Mouse (Mus musculus) neural tube, embryonic 10.5 days (tissue): ENCODE data around the gene Mapk8.
"Not testable (repeated sequence)": the region's sequence is repeated elsewhere in the genome, so short reads cannot be mapped to it uniquely, and the experiment has no call there.

ENCODE experiments used
- DNase-seq: peaks from one replicate; pipeline ENCODE4 v3.0.0-alpha.2; 2017; ENCODE audit warnings: low spot score; ENCODE audit errors: extremely low spot score

Mapk8 gene

DNA sequence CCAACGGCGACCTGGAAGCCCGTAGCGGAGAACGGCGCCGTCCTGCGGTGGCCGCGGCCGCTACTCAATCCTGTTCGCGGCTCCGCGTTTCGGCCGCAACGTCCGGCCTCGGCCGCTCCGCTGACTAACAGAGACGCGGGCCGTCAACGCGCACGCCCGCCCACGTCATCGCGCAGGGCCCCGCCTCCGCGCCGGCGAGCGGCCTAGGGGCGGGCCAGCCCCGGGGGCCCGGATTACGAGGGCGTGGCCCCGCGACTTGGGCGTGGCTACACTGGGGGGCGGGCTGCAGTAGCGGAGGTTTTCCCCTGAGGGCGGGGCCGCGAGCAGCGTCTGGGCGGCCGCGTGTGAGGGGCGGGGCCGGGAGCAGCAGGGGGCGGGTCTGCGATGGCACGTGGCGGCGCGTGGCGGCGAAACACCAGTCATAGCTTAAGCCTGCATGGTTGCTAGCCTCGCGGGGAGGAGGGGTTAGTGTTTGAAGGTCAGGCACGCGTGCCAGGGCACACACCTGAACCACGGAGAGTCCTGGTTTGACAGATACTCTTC is at the start of gene Mapk8:
Gene Mapk8, minus strand, starts transcription at position 132 of the 543 bp plus-strand sequence.
- DNase-seq, result peak; percentile 96

DNA sequence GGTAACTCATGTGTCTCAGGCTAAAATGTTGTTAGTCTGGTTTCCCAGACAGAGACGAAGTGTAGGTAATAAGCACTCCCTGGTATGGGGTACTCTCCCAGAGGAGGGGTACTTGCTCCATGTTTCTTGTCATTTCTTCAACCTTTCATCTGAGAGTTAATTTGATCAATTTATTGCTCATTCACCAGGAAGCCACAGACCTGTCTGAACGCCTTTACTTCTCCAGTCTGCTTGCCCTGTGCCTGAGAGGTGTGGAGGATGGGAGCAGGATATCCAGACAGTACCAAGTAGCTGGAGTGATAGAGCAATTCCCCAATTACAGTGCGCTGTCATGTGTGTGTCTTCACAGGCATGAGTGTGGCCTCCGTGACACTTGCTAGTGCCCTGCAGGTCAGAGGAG is 48.3 kb upstream of the Mapk8 start:
- DNase-seq, result no peak

- no peak for DNase-seq
Measured at GRCm38 (mm10) chr14:33487805-33488550, 41.0 kb upstream of the Mapk8 start.

DNA sequence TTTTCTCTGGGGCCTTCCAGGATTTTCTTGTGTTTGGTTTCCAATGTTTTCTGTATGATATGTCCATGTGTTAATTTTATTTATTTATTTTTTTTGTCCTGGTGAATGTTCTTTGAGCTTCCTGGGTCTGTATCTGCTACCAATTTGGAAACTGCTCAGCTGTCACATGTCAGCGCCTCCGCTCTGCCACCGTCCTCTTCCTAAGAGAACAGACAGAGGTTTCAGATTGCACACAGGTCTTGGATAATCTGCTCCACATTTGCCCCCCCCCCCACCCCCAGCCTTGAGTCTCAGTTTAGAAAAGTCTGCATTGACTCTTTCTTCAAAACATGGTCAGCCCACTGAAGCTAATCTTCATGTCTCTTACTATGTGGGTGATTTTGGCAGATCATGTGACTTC is 35.0 kb upstream of the Mapk8 start:
- peak; percentile 12 for DNase-seq

DNA sequence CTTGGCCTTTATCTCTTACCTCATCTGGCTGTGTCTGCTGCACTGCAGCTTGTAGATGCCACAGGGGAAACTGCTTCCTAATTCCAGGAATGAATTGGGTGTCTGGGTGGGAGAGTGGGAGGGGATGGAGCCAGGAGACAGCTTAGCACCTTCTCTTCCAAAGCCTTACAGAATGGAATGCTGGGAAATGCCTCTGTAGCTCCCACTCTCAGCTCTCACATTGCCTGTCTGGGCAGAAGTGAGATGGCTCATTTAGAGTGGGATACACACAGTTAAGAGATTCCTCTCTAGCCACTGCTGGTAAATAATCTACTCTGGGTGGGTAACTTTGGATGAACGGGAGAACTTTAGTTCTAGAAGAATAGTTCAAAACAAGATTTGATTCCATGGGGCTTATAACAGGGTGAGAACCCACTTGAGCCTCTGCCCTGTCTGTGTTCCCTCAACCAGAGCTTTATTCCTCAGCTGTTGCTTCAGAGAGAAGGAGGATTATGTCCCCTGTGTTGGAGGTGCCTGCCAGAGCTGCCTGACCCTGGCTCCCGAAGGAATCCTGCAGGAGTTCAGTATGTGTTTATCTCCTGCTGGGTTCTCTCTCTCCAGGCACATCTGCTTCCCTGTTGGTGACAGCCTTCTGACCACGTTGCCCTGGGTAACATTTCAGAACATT is 29.3 kb upstream of the Mapk8 start:
- DNase-seq, result no peak

DNA sequence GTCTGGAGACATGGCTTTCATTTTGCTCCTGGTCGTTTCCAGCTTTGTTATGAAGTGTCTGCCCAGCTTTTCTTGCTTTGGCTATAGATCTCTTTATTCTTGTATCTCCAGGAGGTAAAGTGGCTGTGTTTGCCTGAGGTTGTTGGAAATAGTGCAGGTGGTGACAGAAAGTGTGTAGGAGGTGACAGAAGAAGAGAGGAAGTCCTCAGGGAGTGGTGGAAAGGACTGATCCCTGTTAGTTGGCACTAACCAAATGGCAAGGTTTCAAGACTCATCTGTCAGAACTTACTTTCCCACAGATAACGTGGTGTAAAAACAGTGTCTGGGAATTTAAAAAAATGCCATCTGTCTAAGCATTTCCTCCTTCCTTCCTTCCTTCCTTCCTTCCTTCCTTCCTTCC is 27.5 kb upstream of the Mapk8 start:
- DNase-seq, result no peak

DNA sequence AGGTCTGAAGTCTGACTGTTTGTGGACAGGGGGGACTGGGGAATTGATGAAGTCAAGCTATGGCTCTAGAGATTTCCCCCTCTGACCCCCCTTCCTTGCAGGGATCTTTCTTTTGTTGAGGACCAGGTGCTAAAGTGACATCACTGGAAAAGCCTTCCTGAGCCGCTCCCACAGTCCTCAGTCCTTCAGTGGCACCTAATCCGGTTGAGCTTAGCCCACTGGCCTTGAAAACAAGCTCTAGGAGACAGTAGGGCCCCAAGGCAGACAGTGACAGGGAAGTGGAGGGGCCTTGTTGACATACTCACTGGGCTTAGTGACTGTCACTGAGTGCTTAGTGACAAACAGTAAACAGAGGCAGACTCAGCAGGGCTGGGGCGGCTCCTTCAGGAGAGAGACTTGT is 24.4 kb upstream of the Mapk8 start, which contains the start of gene Frmpd2:
Gene Frmpd2, plus strand, starts transcription at position 366 of the 400 bp plus-strand sequence.
- no peak for DNase-seq

- DNase-seq, result peak; percentile 43
Measured at GRCm38 (mm10) chr14:33467766-33468165, 20.8 kb upstream of the Mapk8 start.

- DNase-seq, result no peak
Measured at GRCm38 (mm10) chr14:33463658-33464057, 16.7 kb upstream of the Mapk8 start.

DNA sequence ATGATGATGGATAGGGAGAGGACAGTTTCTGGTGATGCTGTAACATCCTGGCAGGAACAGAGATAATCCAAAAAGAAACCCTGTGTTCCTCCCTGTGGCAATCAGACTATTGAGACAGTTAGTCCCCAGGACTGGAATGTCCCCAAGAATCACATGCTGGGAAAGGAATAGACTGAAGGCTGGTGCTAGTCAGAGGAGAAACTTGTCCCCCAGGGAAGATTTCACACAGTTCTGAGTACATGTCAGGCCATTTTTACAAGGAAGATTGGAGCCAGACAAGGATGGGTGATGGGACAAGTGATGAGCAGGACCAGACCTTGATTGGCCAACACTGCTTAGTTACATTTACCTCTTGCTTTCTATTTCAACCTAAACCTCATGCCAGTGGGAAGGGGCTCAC is 3.4 kb upstream of the Mapk8 start:
- DNase-seq, result no peak

DNA sequence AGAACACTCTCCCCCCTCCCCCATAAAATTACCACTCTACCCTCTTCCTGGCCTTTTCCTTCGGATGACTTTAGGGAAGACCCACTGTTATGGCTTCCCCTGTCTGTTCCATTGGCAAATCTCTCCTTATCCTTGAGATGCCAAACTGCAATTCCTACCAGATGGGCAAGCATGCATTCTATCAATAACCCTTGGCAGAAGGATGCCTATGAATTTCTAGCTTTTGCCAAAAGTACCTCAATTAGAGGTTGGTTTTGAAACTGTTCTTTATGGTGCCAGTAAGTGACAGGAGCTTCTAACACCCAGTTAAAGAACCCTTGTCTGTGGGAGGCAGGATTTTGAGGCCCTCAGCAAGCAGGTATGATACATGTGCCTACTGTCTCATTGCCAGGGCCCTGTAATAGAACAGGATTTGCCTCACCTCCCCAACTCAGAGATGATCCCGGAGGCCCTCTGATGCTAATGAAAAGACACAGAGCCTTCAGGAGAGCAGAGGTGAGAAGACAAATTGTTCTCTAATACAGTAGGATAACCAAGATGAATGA is 2.4 kb upstream of the Mapk8 start:
- DNase-seq, result no peak

DNA sequence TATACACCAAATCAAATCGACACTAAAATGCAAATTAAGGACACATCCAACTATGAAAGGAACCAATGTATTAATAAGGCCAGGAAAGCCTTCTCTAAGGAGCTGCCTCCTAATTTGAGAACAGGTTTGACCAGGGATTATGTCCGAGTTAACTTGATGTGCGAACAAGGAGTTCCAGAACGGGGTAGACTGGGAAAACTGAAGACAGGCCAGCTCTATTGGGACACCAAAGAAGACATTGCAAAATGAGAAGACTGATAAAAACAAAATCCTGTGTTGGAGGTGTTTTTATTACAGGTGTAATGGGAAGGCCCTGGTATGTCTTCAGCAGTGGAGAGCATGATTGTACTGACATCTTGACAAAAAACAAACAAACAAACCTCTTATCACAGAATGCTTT is 1.3 kb upstream of the Mapk8 start:
- DNase-seq, result no peak

- no peak for DNase-seq
Measured at GRCm38 (mm10) chr14:33446561-33447023, 366 bp downstream of the Mapk8 start.

GRCm38 (mm10) chr14:33445962-33446361 is 996 bp downstream of the Mapk8 start:
- no peak for DNase-seq

GRCm38 (mm10) chr14:33443780-33444179 is 3.2 kb downstream of the Mapk8 start:
- DNase-seq, result no peak

DNA sequence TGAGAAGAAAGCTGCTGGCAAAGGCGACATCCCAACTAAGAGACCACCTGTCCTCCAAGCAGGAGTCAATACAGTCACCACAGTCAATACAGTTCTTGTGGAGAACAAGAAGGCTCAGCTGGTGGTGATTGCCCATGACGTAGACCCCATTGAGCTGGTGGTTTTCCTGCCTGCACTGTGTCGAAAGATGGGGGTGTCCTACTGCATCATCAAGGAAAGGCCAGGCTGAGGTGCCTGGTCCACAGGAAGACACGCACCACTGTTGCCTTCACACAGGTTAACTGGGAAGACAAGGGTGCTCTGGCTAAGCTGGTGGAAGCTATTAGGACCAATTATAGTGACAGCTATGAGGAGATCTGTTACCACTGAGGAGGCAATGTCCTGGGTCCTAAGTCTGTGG is 14.5 kb downstream of the Mapk8 start:
- not testable (repeated sequence) for DNase-seq

DNA sequence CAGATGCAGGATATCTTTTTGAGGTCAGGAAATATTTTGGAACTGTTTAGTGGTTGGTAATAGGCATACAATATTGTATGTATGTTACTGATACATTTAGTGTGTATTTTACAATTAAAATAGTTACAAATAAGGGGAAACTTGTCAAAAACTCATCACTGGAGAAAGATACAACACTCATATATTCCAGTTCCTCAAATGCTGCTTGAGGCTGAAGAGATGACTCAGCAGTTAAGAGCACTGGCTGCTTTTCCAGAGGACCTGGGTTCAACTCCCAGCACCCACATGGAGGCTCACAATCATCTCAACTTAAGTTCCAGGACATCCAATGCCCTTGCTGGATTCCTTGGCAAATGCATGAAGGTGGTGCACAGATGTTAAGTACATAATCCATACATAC is 22.8 kb downstream of the Mapk8 start:
- DNase-seq, result no peak

DNA sequence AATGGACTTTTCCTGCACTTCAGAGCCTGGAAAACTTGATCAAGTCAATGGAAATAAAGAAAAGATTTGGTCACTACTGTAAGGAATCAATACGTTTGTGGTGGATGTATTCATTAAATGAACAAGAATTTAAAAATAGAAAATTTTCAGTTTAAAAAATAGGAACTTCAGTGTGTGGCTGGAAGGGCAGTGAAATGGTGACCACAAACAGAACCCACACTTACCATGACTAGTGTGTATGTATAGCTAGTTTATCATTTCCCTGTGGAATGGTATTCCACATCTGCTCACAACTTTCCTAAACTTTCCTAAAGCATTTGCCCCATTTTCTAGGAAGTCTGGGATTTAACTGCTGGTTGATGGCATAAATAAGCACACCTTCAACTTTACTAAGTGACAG is 24.0 kb downstream of the Mapk8 start:
- DNase-seq, result no peak

DNA sequence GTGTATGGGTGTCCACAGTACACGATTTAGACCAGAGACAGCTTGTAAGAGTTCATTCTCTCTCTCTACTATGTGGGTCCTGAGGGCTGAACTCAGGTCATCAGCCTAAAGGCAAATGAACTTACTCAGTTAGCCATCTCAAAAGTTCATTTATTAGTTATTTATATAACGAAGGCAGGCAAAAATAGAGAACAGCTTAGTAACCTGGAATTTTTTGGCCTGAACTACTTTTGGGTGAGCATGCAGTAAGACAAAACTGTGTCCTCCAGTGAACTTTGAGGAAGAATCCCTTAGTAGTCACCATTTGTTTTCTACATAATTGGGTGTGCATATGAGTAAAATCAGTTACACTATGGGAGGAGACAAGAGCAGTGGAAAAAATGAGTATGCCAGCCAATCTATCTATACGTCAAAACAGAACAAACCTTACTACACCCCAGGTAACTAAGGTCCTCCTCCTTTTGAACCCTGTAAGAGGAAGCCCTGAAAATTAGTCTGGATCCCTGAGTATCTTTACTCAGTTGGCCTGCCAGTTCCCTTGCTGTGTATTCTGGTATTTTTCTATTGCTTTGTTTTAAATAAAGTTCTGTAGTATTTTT is 28.5 kb downstream of the Mapk8 start:
- no peak for DNase-seq

DNA sequence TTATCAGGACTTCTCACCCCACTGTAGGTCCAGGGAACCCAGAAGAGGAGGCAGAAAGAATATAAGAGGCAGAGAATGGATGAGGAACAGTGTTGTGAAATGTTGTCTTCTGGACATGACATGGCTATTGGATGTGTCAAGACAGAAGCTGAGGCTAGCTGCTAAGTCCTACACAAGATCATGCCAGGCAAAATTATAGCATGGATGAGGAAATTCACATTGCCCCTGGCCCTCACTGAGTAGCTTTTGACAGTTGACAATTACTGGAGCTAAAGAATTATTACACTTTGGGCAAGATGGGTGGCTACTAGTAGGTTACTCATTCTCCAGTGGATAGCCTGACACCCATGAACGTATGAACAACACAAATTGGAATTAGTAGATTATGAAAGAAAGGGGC is 31.2 kb downstream of the Mapk8 start:
- no peak for DNase-seq

- DNase-seq, result no peak
Measured at GRCm38 (mm10) chr14:33402331-33402730, 44.6 kb downstream of the Mapk8 start.

GRCm38 (mm10) chr14:33400019-33400418 is 46.9 kb downstream of the Mapk8 start:
- DNase-seq, result no peak
